Mouse (Mus musculus) layer of hippocampus, postnatal 10 days (tissue): ENCODE measurements around the gene Col18a1. TPM values are rescaled to one million over a fixed set of nuclear protein-coding genes. Genes with fewer than 3 reads are reported as not detected.
A peak's percentile ranks its signal among the peaks of the same experiment; 100 is the strongest.

Source experiments
- DNase-seq, 2 experiments: peaks; one replicate each; pipeline ENCODE4 v3.0.0; 2021; ENCODE audit warnings: low spot score in 2 of 2
- total RNA-seq, 2 experiments: library from RNA; stranded (reverse); gene quantifications; 2 replicates each; pipeline ENCODE4 v1.2.3; 2021

Col18a1 gene
- total RNA-seq, 2 experiments from 2014 or later, result 13.0 to 13.5 TPM

DNA sequence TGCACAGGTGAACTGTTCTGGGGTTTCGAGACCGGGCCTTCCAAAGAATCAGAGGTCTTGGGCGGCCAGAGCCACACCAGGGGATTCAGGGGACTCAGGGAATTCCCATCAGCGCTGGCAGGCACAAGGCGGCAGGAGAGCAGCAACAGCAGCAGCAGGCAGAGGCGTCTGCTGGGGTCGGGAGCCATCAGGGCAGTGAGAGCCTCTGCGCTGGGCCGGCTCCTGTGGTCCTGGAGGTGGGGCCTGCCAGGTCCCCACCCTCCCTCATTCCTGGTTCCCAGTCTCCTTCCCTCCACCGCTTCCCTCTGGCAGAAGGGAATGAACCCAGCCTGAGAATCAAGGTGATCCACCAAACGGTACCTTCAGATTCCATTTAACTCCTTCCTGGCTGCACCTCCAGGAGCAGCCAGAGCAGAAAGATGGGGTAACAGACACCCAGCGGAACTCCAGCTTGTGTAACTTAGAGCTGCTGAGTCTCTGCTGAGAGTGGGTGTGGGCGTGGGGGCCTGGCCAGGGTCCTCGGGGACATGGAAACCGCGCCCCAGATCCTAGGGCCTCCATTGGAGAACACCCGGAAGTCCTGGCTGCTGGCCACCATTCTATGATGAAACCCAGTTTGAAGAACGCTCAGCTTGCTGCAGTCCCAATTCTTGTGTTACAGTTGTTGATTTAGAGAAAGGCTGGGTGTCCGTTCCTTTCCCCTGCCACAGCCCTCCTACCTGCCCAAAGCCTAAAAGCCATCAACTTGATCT is 52.7 kb downstream of the Col18a1 start:
- no peak for DNase-seq

DNA sequence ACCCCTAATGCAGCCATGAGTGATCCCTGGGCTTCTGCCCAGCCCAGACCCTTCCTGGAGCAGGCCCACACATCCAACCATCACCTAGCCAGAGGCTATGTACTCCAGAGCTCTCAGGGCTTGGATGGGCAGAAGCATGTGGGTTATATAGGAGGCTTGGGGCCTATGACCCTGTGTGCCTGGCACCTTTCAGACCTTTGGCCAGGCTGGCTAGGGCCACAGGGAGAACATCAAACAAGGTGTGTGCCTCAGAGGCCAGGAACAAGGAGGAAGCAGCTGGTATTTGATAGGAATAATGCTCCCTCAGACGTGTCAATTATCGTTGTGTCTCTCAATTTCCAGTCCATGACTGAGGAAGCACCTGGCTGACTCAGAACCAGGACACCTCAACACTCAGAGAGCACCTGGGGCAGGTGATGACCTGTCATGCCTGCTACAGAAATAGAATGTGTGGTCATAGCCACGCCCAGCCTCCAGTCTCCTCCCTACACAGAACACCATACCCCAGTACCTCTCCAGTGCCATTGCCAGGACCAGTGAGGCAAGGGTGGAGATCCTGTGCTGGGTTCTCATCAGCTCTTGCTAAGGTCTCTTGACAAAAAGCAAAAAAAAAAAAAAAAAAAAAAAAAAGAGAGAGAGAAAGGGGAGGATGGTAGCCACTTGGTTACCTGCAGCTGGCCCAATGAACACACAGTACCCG is 54.6 kb downstream of the Col18a1 start:
- DNase-seq, result no peak

DNA sequence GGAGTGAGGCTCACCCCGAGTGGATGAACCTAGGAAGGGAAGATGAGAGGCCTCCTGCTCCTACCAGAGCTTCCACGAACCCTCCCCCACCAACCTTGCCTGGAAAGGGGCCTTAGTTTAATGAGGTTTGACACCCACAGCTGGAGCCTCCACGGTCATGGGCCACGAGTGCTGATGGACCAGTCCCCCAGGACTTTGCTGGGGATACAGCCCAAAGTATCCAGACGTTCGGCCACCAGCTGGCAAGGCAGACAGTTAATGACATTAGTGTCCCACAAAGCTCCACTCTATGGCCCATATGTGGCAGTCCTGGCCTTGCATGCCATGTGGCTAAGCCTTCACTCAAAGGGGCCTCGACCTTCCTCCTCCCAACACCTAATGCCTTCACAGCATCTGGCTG is 55.5 kb downstream of the Col18a1 start:
- DNase-seq, result no peak

DNA sequence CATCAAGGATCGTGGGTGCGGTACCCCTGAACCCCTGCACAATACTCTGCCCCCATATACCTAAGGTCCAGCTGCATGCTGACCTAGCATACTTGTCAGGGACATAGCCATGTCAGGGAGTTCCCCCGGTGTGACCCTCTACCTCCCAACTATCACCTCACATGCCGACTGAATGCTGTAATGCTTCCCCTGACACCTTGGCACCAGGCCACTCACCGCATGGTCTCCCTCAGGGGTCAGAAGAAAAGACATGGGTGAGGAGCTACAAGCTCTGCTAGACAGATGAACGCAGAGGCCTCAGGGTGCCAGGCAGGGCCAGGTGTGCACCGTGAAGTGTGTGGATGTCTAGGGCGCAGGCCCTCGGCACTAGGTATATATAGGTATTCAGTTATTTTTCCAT is 56.3 kb downstream of the Col18a1 start:
- DNase-seq, result no peak

DNA sequence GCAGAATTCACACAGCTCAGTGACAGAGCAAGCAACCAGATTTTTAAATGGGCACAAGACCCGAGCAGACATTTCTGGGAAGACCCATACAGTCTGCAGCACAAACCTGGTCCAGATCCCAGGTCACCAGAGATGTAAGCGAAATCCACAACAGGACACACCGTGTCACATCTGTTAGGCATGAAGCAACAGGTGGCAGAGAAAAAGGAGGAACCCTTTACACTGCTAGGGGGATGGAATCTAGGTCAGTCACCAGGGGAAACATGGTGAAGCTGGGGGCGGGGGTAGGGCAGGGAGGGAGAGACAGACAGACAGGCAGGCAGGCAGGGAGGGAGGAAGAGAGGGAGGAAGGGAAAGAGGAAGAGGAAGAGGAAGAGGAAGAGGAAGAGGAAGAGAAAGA is 58.2 kb downstream of the Col18a1 start:
- no peak for DNase-seq

DNA sequence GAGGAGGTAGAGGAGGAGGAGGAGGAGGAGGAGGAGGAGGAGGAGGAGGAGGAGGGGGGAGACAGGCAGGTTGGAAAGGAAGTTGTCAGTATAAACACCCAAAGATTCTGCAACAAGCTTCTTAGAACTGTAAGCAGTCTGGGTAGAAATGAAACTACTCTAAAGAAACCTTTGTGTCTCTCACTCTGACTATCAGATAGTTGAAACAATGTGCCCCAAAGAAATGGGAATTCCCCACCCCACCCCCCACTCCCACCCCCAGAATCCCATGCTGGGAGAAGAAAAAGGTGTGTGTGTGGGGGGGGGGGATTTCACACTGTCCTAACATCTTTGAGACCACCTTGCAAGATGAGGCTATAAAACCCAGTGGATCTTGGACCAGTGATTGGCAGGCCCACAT is 62.0 kb downstream of the Col18a1 start:
- no peak for DNase-seq

DNA sequence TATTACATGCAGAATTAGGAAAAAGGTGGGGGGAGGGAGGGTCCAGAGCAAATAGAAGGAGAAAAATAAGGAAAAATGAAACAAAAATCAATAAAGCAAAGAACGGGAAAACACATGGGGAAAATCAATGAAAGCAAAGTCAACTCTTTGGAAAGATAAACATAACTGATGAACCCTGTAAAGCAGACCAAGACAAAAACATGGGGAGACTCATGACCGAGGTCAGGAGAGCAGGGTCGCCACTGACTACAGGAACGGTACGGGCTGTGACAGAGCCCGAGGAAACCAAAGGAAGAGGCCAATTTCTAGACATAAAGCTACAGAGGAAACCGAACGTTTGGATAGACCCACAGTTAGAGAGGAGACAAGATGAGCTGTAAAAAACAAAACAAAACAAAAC is 62.7 kb downstream of the Col18a1 start:
- DNase-seq, result no peak

DNA sequence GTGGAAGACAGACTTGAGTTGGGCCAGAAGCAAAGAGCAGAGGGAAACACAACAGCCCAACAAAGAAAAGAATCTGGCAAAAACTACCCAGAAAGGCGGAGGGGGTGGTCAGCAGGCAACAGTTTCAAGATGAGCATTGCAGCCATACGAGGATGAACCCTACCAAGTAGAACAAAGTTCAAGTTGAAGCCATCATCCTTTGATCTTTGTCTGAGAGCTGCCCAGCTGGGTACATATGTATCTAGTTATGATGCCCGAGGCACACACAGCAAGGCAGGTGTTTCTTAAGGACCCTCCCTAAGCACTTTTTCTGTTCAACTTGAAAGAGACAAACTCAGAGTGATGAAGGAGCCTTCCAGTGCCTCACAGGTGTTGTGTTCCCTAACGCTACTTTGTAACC is 66.6 kb downstream of the Col18a1 start:
- no peak for DNase-seq

DNA sequence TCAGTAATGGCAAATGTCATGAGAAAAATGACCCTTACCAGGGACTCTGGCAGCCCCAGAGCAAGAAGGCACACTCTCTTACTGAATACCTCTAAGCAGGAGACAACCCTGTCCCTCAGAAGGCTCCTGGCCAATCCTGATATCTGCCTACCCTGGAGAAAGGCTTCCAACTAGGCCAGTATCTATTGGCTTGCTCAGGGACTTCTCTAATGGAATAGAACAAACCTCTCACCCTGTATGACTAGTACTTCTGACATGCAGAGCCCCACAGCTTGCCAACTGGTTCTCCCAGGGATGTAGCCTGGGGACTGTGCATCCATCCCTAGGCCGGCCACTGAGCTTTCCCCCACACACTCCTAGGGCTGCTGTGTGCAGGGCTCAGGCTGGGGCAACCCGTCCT is 67.7 kb downstream of the Col18a1 start:
- no peak for DNase-seq

DNA sequence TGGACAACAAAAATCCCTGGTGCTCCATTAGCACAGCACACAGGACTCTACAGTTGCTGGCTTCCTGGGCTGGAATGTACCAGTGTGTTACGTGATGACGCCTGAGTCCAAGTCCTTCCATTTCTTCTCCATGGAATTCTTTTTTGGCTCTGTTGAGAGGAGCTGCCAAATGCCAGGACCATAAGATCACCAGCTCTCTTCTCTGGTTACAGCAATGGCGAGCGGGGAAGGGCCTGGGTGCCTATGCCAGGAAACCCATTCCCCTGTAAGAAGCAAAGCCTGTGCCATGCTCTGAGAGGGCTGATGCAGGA is 68.5 kb downstream of the Col18a1 start:
- DNase-seq, result no peak

DNA sequence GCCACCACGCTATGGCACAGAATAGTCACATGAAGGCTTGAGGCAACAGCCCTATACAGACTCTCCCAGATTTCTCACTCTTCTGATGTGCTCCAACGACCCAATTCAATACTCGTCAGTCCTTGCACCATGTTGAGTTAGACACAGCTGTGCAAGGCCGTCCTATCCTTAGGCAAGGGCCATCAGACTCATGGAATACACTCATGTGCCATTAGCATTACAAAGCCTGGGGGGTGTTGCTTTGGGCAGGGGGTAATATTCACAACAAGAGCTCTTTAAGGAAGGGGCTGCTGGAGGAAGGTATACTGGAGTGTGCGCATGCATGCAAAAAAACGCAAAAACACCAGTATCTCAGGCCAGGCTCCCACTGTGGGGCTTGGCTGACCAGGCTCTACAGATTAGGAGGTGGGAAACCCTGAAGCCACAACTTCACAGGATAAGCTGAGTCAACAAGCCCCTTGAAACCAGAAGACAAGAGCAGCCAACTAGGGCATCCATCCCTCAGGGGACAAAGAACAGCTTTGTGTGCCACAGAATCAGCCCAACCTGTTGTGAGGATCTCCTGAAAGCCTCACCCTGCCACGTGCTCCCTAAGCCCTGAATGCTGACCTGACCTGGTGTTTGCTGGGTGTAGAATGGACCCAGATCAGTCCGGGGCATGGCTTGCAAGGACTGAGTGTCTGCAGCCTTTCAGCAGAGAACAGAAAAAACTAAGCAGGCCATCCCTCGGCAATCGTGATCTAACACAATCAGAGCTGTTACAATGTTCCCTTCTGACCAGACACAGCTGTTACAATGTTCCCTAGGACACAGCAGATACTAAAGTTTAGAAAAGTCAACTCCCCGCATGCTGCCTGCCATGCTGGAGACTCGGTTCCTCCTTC is 69.1 kb downstream of the Col18a1 start:
- no peak for DNase-seq

DNA sequence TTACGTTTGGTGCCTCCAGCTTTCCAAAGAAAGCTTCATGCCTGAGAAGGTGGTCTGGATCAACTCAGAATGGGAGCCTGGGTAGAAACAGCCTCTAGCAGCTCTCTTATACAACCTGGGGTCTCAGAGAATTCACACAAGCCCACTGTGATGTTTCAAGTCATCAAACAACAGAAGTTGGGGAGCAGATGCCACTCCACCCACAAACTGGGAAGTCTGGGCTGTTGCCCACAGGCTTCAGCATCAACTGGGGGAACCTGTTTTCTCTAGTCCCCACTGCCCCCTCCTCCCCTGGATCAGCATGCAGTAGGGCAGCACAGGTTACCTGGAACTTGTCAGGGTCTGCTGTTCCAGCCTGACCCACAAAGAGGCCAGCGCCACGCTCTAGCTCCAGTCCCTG is 70.7 kb downstream of the Col18a1 start:
- DNase-seq, result no peak

DNA sequence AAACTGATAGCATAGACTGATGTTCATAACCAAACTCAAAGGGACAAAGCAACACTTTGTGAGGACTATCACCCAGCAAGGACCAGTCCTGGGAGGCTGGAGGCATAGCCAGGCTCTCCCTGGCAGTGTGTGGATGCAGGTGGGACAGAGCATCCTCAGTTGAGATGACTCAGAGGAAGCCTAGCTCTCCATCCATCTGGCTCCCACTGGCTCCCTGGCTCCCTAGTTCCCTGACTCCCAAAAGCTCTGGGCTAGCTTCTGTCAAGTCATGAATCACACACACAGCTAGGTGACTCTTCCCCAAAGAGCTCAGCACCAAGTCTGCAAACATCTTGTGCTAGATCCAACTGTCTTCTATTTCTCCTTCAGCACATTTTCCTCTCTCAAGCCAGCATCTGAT is 72.5 kb downstream of the Col18a1 start:
- no peak for DNase-seq

DNA sequence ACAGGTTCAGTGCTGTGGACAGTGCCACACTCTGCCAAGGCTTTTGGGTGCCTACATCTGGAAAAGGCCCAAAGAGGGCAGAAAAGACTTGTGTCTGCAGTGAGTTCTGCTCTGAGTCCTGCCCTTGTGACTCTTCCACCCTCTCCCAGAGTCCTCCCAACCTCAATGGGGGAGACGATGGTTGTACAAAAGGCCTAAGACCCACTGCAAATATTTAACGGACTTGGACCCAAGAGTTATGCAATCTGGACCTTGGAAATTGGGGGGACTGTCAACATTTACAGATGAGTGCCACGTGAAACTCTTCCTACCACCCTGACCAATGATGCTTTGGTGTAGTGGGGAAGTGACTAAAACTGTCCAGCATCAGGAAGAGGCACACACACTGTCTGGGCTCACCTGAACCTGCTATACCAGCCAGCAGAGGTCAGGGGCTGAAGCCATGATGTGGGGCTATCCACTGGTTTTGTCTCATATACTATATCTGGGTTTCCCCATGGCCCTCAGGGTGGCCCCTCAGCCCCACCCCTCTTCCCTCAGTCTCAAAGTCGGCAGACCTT is 74.7 kb downstream of the Col18a1 start:
- DNase-seq, result no peak

DNA sequence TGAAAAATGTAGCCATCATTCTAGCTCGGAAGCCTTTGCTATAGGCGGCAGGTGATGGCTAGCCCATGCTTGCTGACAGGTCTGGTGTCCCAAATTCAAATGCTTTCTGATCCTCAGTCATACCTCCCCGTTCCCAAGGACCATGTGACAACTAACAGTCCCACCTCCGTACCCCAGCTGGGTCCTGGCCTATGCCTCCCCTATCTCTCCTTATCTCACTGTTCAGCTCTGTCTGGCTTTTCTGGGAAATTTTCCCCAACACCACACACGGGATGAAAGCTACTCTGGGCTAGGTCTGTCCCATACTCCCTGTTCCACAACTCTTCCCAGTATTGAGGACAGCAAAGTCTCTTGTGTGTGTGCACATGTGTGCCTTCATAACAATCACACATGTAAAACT is 76.3 kb downstream of the Col18a1 start:
- DNase-seq, result no peak

DNA sequence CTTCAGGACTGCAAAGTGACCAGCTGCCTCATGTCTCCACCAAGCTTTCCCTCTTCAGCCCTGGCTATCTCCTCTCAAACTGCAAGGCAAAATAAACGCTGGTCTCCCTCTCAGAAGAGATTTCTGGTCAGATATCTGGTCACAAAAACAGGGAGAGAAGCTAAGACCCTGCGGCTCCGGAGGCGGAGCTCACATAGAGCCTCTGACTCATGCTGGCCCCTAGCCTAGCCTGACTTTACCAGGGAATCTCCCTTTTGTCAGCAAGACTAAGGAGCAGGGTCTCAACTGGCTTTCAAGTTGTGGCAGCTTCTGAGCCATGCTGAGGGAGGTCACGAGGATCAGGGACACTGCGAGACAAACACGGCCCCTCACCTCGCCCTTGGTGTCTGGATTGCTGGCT is 77.0 kb downstream of the Col18a1 start:
- no peak for DNase-seq

DNA sequence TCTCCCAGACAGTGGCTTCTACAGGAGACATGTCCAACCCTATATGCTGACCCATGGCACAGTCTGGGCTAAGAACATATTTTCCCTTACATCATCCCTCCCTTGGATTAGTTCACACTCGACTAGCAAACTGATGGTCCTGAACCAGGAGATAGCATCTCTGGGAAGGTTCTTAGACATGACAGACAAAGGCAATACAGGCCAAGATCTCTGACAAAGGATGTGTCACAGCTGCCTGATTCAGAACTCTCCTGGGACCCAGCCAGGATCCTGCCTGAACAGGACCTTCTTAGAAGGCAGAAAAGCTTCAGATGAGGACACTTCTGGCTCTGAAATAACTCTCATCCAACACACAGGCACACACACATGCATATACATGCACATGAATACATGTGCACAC is 81.8 kb downstream of the Col18a1 start:
- no peak for DNase-seq

DNA sequence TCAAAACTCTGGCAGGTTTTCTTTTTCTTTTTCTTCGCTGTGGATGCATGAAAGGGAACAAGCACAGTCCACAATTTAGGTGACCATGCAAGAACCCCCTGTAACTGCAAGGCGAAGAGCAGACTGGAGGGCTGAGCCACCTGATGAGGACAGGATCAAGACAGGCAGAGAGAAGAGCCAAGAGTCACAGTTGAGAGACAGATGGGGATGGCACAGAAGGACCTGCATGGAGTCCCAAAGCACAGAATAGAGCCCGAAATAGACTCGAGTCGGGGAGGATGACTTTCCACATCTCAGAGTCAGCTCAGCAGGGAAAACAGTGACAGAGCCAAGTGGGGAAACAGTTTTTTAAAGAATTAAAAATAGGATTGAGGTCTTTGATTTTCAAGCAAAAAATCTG is 83.4 kb downstream of the Col18a1 start:
- DNase-seq, result no peak

DNA sequence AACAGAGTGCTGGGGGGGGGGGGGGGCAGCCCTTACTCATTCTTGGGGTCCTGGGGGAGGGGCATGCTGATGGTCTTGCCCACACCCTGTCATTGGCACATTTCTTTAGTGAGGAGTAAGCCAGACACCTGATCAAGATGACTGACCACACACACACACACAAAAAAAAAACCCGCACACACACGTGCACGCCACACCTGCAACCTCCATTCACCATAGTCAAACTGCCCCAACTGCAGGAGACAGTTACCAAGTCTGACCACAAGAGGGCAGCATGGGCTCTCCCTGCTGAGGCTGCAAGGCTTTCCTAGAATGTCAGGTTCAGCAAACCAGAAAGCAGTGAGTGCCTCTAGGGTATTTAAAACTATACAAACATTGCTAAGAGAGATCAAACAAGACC is 83.9 kb downstream of the Col18a1 start:
- DNase-seq, result peak; percentile 85 to 87

DNA sequence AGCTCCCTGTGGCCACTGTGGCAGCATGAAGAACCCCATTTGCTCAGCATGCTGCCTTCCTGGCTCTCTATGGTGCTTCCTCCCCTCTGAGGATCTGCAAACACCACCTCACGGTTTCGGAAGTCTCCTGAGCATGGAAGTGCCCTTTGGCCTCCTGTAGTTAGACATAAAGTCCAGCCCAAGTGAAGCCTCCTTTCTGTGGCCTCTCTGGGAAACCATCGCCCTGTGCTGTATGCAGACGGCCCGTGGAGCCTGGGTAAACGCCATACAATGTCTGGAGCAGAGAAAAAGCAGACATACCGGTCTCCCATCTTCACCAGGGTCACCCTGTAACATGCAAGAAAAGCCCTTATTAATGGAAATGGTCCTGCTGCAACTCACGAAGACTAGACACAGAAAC is 87.4 kb downstream of the Col18a1 start:
- DNase-seq, result no peak

DNA sequence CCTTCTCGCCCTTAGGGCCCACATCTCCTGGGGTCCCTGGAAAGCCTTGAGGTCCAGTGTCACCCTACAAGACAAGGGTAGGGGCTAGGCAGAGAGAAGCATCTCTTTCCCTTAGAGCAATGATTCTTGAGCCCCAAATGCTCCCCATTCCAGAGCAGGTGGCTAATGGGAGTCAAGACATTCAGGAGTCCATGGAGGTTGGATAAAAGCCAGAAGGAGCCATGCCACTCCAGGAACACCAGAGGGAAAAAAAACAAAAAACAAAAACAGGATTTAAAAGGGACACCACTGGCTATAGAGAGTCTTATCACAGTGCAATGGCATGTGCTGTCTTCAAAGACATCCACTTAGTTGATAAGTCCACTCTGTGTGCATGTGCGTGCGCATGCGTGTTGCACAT is 87.9 kb downstream of the Col18a1 start:
- DNase-seq, result no peak
